Mouse (Mus musculus): ENCODE measurements at regions not wholly inside any gene's neighbourhood (a gene's known extent, or its start where the extent isn't known, plus 50 kb on each side); places are given as distances from the start of the nearest gene placed in this dataset.
A peak's percentile ranks its signal among the peaks of the same experiment; 100 is the strongest.

- TF ChIP-seq NRF1 (IDR thresholded peaks at IDR 0.05; ENCODE audit: low read depth, low read length): no peak
- no peak for TF ChIP-seq ZC3H11A (IDR thresholded peaks at IDR 0.05; ENCODE audit: low read depth, low read length)
- no peak for TF ChIP-seq GABPA (IDR thresholded peaks at IDR 0.05; ENCODE audit: insufficient replicate concordance, low read depth, low read length)
- peak; percentile 90 for TF ChIP-seq TBP (conservative IDR thresholded peaks at IDR 0.05; ENCODE audit: low read depth, low read length)
- TF ChIP-seq ZMIZ1 (IDR thresholded peaks at IDR 0.05; ENCODE audit: low read depth, low read length): no peak
- peak; percentile 61 for TF ChIP-seq POLR2A (IDR thresholded peaks at IDR 0.05; ENCODE audit: low read depth, low read length)
- no peak for TF ChIP-seq ZKSCAN1 (IDR thresholded peaks at IDR 0.05; ENCODE audit: borderline replicate concordance, low read depth, low read length)
- TF ChIP-seq ZNF384 (IDR thresholded peaks at IDR 0.05; ENCODE audit: low read depth, low read length): no peak
- peak; percentile 42; the same call in 1 of the 2 replicates for TF ChIP-seq MAX (IDR thresholded peaks at IDR 0.05; ENCODE audit: low read length)
- TF ChIP-seq CTCF (conservative IDR thresholded peaks at IDR 0.05 in 1 of 2, IDR thresholded peaks at IDR 0.05 in 1 of 2; ENCODE audit: low read depth in 2 of 2, low read length in 2 of 2): no peak
- TF ChIP-seq JUND (conservative IDR thresholded peaks at IDR 0.05; ENCODE audit: low read depth, low read length): 0 out of 2 replicates have a peak, but pooled peaks have one; percentile 36
Measured at GRCm38 (mm10) chr10:43707821-43708373, 129.8 kb downstream of the Cd24a start (continued).

- Histone ChIP-seq H3K27me3 (replicated peaks) (no peaks in the 10 kb centered on the region), H3K36me3 (replicated peaks in 1 of 2; ENCODE audit: control insufficient read depth in 1 of 2, insufficient read depth in 1 of 2, low read length in 1 of 2) (peaks cover 12 to 38% of the 10 kb centered on the region in 2 experiments), H3K9ac (ENCODE audit: insufficient read depth, low read depth) (peak overlapping the region; percentile 86; the same call in 1 of the 2 replicates), H3K9me3 (replicated peaks; ENCODE audit: low read length) (peaks cover 6% of the 10 kb centered on the region), H3K4me2 (ENCODE audit: insufficient read depth, low read depth, poor library complexity, severe bottlenecking) (peak overlapping the region; percentile 70), H3K79me2 (replicated peaks; ENCODE audit: control insufficient read depth, extremely low read depth, insufficient read depth, poor library complexity, severe bottlenecking) (no peaks in the 10 kb centered on the region; the same call in 1 of the 2 replicates), H3K4me1 (ENCODE audit: control insufficient read depth in 1 of 2, insufficient read depth in 2 of 2) (peaks cover 17 to 75% of the 10 kb centered on the region in 2 experiments), H3K27ac (ENCODE audit: insufficient read depth, low read depth) (peak overlapping the region; percentile 78), H3K4me3 (replicated peaks in 1 of 3; ENCODE audit: low read depth in 2 of 3, low read length in 2 of 3, poor library complexity in 1 of 3) (peak overlapping the region; percentile 28 to 71 (median 49))
- in situ Hi-C loops (cut with MboI; ENCODE audit: low pct_ligation_motif_present, low pct_unique_long_range_greater_than_20kb, low sequenced_read_pairs): no loop called here
- peak; percentile 53 for DNase-seq (ENCODE audit: extremely low read depth)
- dilution Hi-C loops (cut with MboI; ENCODE audit: extremely low pct_ligation_motif_present, extremely low pct_unique_long_range_greater_than_20kb, low sequenced_read_pairs): no loop called here
- TF ChIP-seq MEF2A (IDR thresholded peaks at IDR 0.05; ENCODE audit: borderline replicate concordance, low read depth, low read length): no peak
- TF ChIP-seq POLR2A (IDR thresholded peaks at IDR 0.05; ENCODE audit: low read depth, low read length): peak; percentile 31; the same call in 1 of the 2 replicates
- TF ChIP-seq ETS1 (conservative IDR thresholded peaks at IDR 0.05; ENCODE audit: low read depth, low read length): 0 out of 2 replicates have a peak, but pooled peaks have one; percentile 26
- TF ChIP-seq SMC3 (IDR thresholded peaks at IDR 0.05; ENCODE audit: low read depth, low read length): no peak
- 0 out of 2 replicates have a peak, but pooled peaks have one; percentile 45 for TF ChIP-seq IRF4 (IDR thresholded peaks at IDR 0.05; ENCODE audit: low read depth, low read length)
- TF ChIP-seq CTCF (conservative IDR thresholded peaks at IDR 0.05 in 1 of 2, IDR thresholded peaks at IDR 0.05 in 1 of 2; ENCODE audit: low read depth in 2 of 2, low read length in 2 of 2): no peak
- no peak for TF ChIP-seq ZC3H11A (IDR thresholded peaks at IDR 0.05; ENCODE audit: low read depth, low read length)
- 0 out of 2 replicates have a peak, but pooled peaks have one; percentile 7 for TF ChIP-seq ELF1 (IDR thresholded peaks at IDR 0.05; ENCODE audit: low read depth, low read length)
- TF ChIP-seq TCF12 (IDR thresholded peaks at IDR 0.05; ENCODE audit: low read depth, low read length): peak; percentile 42; the same call in 1 of the 2 replicates
- no peak for TF ChIP-seq E2F4 (IDR thresholded peaks at IDR 0.05; ENCODE audit: insufficient replicate concordance, low read depth, low read length)
- TF ChIP-seq PAX5 (IDR thresholded peaks at IDR 0.05; ENCODE audit: low read length): no peak
- TF ChIP-seq MAFK (IDR thresholded peaks at IDR 0.05; ENCODE audit: insufficient replicate concordance, low read length): no peak
- no peak for TF ChIP-seq ZKSCAN1 (IDR thresholded peaks at IDR 0.05; ENCODE audit: borderline replicate concordance, low read depth, low read length)
- TF ChIP-seq KAT2A (IDR thresholded peaks at IDR 0.05; ENCODE audit: insufficient replicate concordance, low read length): no peak
- peak; percentile 80 for TF ChIP-seq JUN (IDR thresholded peaks at IDR 0.05; ENCODE audit: insufficient read depth, low read depth, low read length)
- TF ChIP-seq NELFE (IDR thresholded peaks at IDR 0.05; ENCODE audit: low read depth, low read length): no peak
- no peak for TF ChIP-seq CHD2 (IDR thresholded peaks at IDR 0.05; ENCODE audit: low read length)
- TF ChIP-seq NRF1 (IDR thresholded peaks at IDR 0.05; ENCODE audit: low read depth, low read length): 0 out of 2 replicates have a peak, but pooled peaks have one; percentile 30
- TF ChIP-seq MAX (IDR thresholded peaks at IDR 0.05; ENCODE audit: low read length): 0 out of 2 replicates have a peak, but pooled peaks have one; percentile 29
- TF ChIP-seq USF1 (IDR thresholded peaks at IDR 0.05; ENCODE audit: low read depth, low read length): no peak
- 0 out of 2 replicates have a peak, but pooled peaks have one; percentile 22 for TF ChIP-seq TBP (conservative IDR thresholded peaks at IDR 0.05; ENCODE audit: low read depth, low read length)
- TF ChIP-seq EP300 (IDR thresholded peaks at IDR 0.05; ENCODE audit: low read length): 0 out of 2 replicates have a peak, but pooled peaks have one; percentile 32
- TF ChIP-seq ZNF384 (IDR thresholded peaks at IDR 0.05; ENCODE audit: low read depth, low read length): no peak
- TF ChIP-seq USF2 (conservative IDR thresholded peaks at IDR 0.05; ENCODE audit: low read depth, low read length): no peak
- TF ChIP-seq HCFC1 (IDR thresholded peaks at IDR 0.05; ENCODE audit: low read depth, low read length): no peak; the same call in 1 of the 2 replicates
- no peak for TF ChIP-seq MAZ (IDR thresholded peaks at IDR 0.05; ENCODE audit: low read depth, low read length)
- no peak for TF ChIP-seq MXI1 (IDR thresholded peaks at IDR 0.05; ENCODE audit: low read depth, low read length)
- TF ChIP-seq CHD1 (IDR thresholded peaks at IDR 0.05; ENCODE audit: low read depth, low read length): no peak; the same call in 1 of the 2 replicates
- TF ChIP-seq UBTF (IDR thresholded peaks at IDR 0.05; ENCODE audit: low read depth, low read length): no peak
- no peak for TF ChIP-seq GABPA (IDR thresholded peaks at IDR 0.05; ENCODE audit: insufficient replicate concordance, low read depth, low read length)
Measured at GRCm38 (mm10) chr10:43709278-43710033, 131.4 kb downstream of the Cd24a start.
